Mouse (Mus musculus) myocyte (in vitro differentiated cells): ENCODE measurements around the gene Ankrd55.

Experiments used
- CEBPB ChIP-seq: IDR thresholded peaks from 2 replicates; pipeline ENCODE4 v1.6.1; 2011; ENCODE audit warnings: mild to moderate bottlenecking, moderate library complexity; ENCODE audit not compliant: poor library complexity, insufficient read depth, severe bottlenecking
- E2F4 ChIP-seq: IDR thresholded peaks from one replicate; pipeline ENCODE4 v1.6.1; 2011; ENCODE audit warnings: mild to moderate bottlenecking, control low read depth, moderate library complexity; ENCODE audit not compliant: insufficient read depth
- MAX ChIP-seq: IDR thresholded peaks from one replicate; pipeline ENCODE4 v1.6.1; 2011; ENCODE audit warnings: low read depth, mild to moderate bottlenecking, control low read depth
- MYOD1 ChIP-seq, 3 experiments: IDR thresholded peaks; one replicate each; pipeline ENCODE4 v1.6.1; 2011; ENCODE audit warnings: control low read depth in 2 of 3, low read depth in 2 of 3, mild to moderate bottlenecking in 2 of 3, moderate library complexity in 1 of 3; ENCODE audit not compliant: insufficient read length in 2 of 3, control insufficient read depth in 1 of 3
- MYOG ChIP-seq, 3 experiments: IDR thresholded peaks; one replicate each; pipeline ENCODE4 v1.6.1; 2011; ENCODE audit warnings: control low read depth in 2 of 3, low read depth in 2 of 3, mild to moderate bottlenecking in 2 of 3; ENCODE audit not compliant: insufficient read length in 2 of 3, control insufficient read depth in 1 of 3, insufficient read depth in 1 of 3
- POLR2A ChIP-seq: IDR thresholded peaks from one replicate; pipeline ENCODE4 v1.6.1; 2011; ENCODE audit warnings: low read depth, mild to moderate bottlenecking, control low read depth, moderate library complexity; ENCODE audit not compliant: insufficient read length
- POLR2AphosphoS2 ChIP-seq: IDR thresholded peaks from one replicate; pipeline ENCODE4 v1.6.1; 2011; ENCODE audit warnings: low read depth, control low read depth; ENCODE audit not compliant: insufficient read length
- SRF ChIP-seq: IDR thresholded peaks from one replicate; pipeline ENCODE4 v1.6.1; 2011; ENCODE audit warnings: low read depth; ENCODE audit not compliant: control insufficient read depth, insufficient read length
- TCF12 ChIP-seq: IDR thresholded peaks from one replicate; pipeline ENCODE4 v1.6.1; 2011; ENCODE audit warnings: mild to moderate bottlenecking, control low read depth; ENCODE audit not compliant: poor library complexity, insufficient read depth, severe bottlenecking
- TCF3 ChIP-seq: IDR thresholded peaks from one replicate; pipeline ENCODE4 v1.6.1; 2011; ENCODE audit warnings: low read depth, control low read depth; ENCODE audit not compliant: insufficient read length
- USF1 ChIP-seq: IDR thresholded peaks from one replicate; pipeline ENCODE4 v1.6.1; 2011; ENCODE audit warnings: low read depth, mild to moderate bottlenecking, control low read depth, moderate library complexity

DNA sequence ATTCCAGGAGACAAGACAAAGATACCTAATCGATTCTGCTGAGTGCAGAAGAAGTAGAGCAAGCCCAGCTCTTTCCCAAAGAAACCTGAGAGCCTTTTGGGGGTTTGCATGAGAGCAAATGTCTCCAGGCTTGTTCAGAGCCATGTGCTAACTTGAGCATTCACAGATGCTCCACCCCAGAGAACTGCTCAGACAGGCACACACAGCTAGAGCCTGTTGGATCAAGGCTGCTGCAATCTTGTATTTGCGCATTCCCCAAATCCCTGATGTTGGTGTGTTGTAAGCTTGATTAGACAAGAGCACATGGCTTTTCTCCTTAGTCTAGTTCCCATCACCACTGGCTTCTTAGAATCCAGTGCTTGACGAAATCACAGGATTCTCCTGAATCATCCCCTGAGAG is 94.7 kb downstream of the Ankrd55 start:
- TF ChIP-seq TCF3 = no peak
- TF ChIP-seq POLR2A = no peak
- TF ChIP-seq MYOG (IDR thresholded peaks at IDR 0.05; ENCODE audit: control insufficient read depth in 1 of 3, insufficient read depth in 1 of 3, insufficient read length in 2 of 3, low read depth in 2 of 3) = no peak
- no peak for TF ChIP-seq POLR2AphosphoS2
- TF ChIP-seq MAX = no peak
- TF ChIP-seq USF1 = no peak
- no peak for TF ChIP-seq TCF12
- no peak for TF ChIP-seq E2F4
- no peak for TF ChIP-seq CEBPB
- no peak for TF ChIP-seq MYOD1 (IDR thresholded peaks at IDR 0.05; ENCODE audit: control insufficient read depth in 1 of 3, insufficient read length in 2 of 3, low read depth in 2 of 3)
- TF ChIP-seq SRF = no peak
